Mouse (Mus musculus): ENCODE measurements at regions not wholly inside any gene's neighbourhood (a gene's known extent, or its start where the extent isn't known, plus 50 kb on each side); places are given as distances from the start of the nearest gene placed in this dataset.

DNA sequence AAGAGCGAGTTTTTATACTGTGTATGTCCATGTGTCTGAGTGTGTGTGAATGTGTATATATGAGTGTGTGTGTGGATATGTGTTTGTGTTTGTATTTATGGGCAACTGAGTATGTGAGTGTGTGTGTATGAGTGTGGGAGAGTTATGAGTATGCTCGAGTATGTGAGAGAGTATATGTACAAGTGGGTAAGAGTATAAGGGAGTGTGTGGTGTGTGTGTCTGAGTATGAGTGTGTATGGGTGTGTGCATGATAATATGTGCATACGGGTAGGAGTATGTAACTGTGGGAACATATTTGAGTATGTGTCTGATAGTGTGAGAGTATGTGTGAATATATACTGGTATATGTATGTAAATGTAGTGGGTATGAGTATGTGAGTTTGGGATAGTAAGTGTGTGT, 110.0 kb upstream of the Arhgef26 start:
- WGBS = 83% methylated on average over 3 of the region's 3 CpGs
- no peaks in the 10 kb centered on the region for H3K27me3 ChIP-seq (ENCODE audit: control insufficient read depth, insufficient read depth, low read length)
- DNase-seq (ENCODE audit: low spot score) (no peak), ATAC-seq (ENCODE audit: insufficient number of reproducible peaks, low FRiP score, low TSS enrichment, low read depth) (no peak)
- no peak overlapping the region for H3K4me3 ChIP-seq (ENCODE audit: low read depth, low read length)
- no peak overlapping the region for H3K4me2 ChIP-seq (ENCODE audit: low read depth, severe bottlenecking)
- no peak overlapping the region for H3K9ac ChIP-seq (ENCODE audit: low read length)
- no peaks in the 10 kb centered on the region for H3K9me3 ChIP-seq (ENCODE audit: control insufficient read depth, low read length)
- H3K4me1 ChIP-seq (ENCODE audit: control insufficient read depth, insufficient read depth, low read length) = no peaks in the 10 kb centered on the region
- H3K27ac ChIP-seq (replicated peaks; ENCODE audit: low read depth, low read length) = no peak overlapping the region
- H3K36me3 ChIP-seq (ENCODE audit: control insufficient read depth, insufficient read depth, low read length) = no peaks in the 10 kb centered on the region

DNA sequence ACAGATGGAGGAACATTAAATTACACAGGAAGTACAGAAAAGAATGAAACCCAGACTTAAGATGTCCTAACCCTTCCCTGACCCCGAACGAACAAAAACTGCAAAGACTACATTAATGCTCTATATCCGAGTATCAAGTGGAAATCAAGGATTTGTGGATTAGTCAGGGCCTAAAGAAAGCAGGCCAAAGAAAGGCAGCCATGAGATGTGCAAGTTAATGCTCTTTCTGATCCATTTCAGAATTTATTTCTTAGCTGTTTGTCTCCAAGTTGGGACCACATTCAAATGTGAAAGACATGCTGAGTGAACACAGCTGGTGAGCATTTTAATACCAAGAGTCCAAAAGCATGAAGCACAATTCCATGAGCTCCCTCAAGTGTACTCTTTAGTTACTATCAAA, 97.1 kb upstream of the Arhgef26 start:
- no peak overlapping the region for H3K27ac ChIP-seq (replicated peaks; ENCODE audit: low read depth, low read length)
- DNase-seq (ENCODE audit: low spot score) = no peak
- H3K4me2 ChIP-seq (ENCODE audit: low read depth, severe bottlenecking) = no peak overlapping the region
- WGBS = 88% methylated on average over 3 of the region's 3 CpGs
- no peaks in the 10 kb centered on the region for H3K4me1 ChIP-seq (ENCODE audit: control insufficient read depth, insufficient read depth, low read length)
- no peaks in the 10 kb centered on the region for H3K27me3 ChIP-seq (ENCODE audit: control insufficient read depth, insufficient read depth, low read length)
- no peak overlapping the region for H3K4me3 ChIP-seq (ENCODE audit: low read depth, low read length)
- no peaks in the 10 kb centered on the region for H3K36me3 ChIP-seq (ENCODE audit: control insufficient read depth, insufficient read depth, low read length)
- ATAC-seq (ENCODE audit: insufficient number of reproducible peaks, low FRiP score, low TSS enrichment, low read depth) = no peak
- no peak overlapping the region for H3K9ac ChIP-seq (ENCODE audit: low read length)
- H3K9me3 ChIP-seq (ENCODE audit: control insufficient read depth, low read length) = no peaks in the 10 kb centered on the region

DNA sequence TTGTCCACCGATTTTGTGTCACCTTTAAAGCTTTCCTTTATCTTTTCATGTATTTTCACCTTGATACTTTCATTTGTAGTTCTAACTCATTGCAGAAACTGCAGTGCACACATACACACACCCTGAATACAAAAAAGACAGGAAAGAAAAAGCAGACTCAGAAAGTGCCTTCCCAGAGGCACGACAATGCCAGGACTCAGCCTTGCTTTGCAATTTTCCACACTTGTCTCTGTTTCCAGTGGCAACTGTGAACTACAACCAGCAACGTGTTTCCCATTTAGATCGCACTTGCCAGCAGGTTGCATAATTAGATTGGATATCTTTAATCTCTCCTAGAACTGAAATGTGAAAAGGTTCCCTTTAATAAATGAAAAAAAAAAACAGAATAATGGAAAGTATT, 66.4 kb upstream of the Arhgef26 start:
- Histone ChIP-seq H3K9me3 (ENCODE audit: control insufficient read depth, low read length) (no peaks in the 10 kb centered on the region), H3K4me3 (ENCODE audit: low read depth, low read length) (no peak overlapping the region), H3K4me1 (ENCODE audit: control insufficient read depth, insufficient read depth, low read length) (no peaks in the 10 kb centered on the region), H3K27ac (replicated peaks; ENCODE audit: low read depth, low read length) (no peak overlapping the region), H3K9ac (ENCODE audit: low read length) (no peak overlapping the region), H3K36me3 (ENCODE audit: control insufficient read depth, insufficient read depth, low read length) (no peaks in the 10 kb centered on the region), H3K4me2 (ENCODE audit: low read depth, severe bottlenecking) (no peak overlapping the region), H3K27me3 (ENCODE audit: control insufficient read depth, insufficient read depth, low read length) (no peaks in the 10 kb centered on the region)
- WGBS = 77% methylated on average over 4 of the region's 4 CpGs
- ATAC-seq (ENCODE audit: insufficient number of reproducible peaks, low FRiP score, low TSS enrichment, low read depth) (no peak), DNase-seq (ENCODE audit: low spot score) (no peak)

DNA sequence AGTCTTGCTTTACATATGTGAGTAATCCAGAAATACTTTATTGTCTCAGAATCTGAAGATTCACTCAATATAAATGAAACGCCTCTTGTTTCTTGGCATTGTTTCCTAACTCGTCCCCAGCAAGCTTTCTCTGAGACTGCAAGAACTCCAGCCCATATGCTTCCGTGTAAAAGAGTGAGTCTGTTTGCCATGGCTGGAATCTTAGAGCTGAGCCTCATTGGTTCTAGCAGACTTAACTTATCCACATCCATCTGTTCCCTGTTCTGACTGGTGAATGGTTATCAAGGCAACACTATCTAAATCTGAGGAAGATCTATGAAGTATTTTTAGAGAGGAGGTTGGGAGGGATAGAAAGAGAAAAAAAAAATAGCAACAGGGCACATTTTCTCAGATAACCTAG, 59.9 kb upstream of the Arhgef26 start:
- DNase-seq (ENCODE audit: low spot score) (no peak), ATAC-seq (ENCODE audit: insufficient number of reproducible peaks, low FRiP score, low TSS enrichment, low read depth) (no peak)
- Histone ChIP-seq H3K4me3 (ENCODE audit: low read depth, low read length) (no peak overlapping the region), H3K27ac (replicated peaks; ENCODE audit: low read depth, low read length) (no peak overlapping the region), H3K9me3 (ENCODE audit: control insufficient read depth, low read length) (no peaks in the 10 kb centered on the region), H3K27me3 (ENCODE audit: control insufficient read depth, insufficient read depth, low read length) (no peaks in the 10 kb centered on the region), H3K4me1 (ENCODE audit: control insufficient read depth, insufficient read depth, low read length) (no peaks in the 10 kb centered on the region), H3K9ac (ENCODE audit: low read length) (no peak overlapping the region), H3K36me3 (ENCODE audit: control insufficient read depth, insufficient read depth, low read length) (no peaks in the 10 kb centered on the region), H3K4me2 (ENCODE audit: low read depth, severe bottlenecking) (no peak overlapping the region)
- 72% methylated on average over 3 of the region's 3 CpGs for WGBS

DNA sequence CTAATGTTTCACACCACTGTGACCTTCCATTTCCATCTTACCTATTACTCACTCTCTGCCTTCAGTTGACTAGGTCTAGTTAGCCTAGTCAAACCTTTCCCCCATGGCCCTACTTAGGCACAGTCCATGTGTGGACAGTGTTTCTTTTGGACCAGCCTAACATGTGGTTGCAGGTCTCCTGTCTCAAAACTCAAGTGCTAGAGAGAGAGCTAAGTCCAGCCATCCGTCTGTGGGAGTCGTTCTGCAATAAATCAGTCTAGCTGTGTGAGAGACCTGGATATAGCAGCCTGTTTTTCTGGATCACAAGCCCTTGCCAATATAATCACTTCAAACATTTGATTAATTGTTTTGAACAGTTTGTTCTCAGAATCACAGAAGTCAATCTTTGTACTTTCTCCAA, 57.2 kb upstream of the Arhgef26 start:
- no peaks in the 10 kb centered on the region for H3K36me3 ChIP-seq (ENCODE audit: control insufficient read depth, insufficient read depth, low read length)
- ATAC-seq (ENCODE audit: insufficient number of reproducible peaks, low FRiP score, low TSS enrichment, low read depth) (no peak), DNase-seq (ENCODE audit: low spot score) (no peak)
- no peaks in the 10 kb centered on the region for H3K9me3 ChIP-seq (ENCODE audit: control insufficient read depth, low read length)
- no peak overlapping the region for H3K4me2 ChIP-seq (ENCODE audit: low read depth, severe bottlenecking)
- H3K4me3 ChIP-seq (ENCODE audit: low read depth, low read length) = no peak overlapping the region
- H3K27ac ChIP-seq (replicated peaks; ENCODE audit: low read depth, low read length) = no peak overlapping the region
- no peaks in the 10 kb centered on the region for H3K27me3 ChIP-seq (ENCODE audit: control insufficient read depth, insufficient read depth, low read length)
- H3K4me1 ChIP-seq (ENCODE audit: control insufficient read depth, insufficient read depth, low read length) = no peaks in the 10 kb centered on the region
- 56% methylated on average over 2 of the region's 2 CpGs for WGBS
- H3K9ac ChIP-seq (ENCODE audit: low read length) = no peak overlapping the region
